Mouse (Mus musculus): ENCODE data around the gene Gcn1l1. TPM values are rescaled to one million over a fixed set of nuclear protein-coding genes. Genes with fewer than 3 reads are reported as not detected.
"Not testable (repeated sequence)": the region's sequence is repeated elsewhere in the genome, so short reads cannot be mapped to it uniquely, and the experiment has no call there.

Gene Gcn1l1
- total and polyA plus RNA-seq, 3 experiments = 88.2 to 123 (median 93.8) TPM

DNA sequence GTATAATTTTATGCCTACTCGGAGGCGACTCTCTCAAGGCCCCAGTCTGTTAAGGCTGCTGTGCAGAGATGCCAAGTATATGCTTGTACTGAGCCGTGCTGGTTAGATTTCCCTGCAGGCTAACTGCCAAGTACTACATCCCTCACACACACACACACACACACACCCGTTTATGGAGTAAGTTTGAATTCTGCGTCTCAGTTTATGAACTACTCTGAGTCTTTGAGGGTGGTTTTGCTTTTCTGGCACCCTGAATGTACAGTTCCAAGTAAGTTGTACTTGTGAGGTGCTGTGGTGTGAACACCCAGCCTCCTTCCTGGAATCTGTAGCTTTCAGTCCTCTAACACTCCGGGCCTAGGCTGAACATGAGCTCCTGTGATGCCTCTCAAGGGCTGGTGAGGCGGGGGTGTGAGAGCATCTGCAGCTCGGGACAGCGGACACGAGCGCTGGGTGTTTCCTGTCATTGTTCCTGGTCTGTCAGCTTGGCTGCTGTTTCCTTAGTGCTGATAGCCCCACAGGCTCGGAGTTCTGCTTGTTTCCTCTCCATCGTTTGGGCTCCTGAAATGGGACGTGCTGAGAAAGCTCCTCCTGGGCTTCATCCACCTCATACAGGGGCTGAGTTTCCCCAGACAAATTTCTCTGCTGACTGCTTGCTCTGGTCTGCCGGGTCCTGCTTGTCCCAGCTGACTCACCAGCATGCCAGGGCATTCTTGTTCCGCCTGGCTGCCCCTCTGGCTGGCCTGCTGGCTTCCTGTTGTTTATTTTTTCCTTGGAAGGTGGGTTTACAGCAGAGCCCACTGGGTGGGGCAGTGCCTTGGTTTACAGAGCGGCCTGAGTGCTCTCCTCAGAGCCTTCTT lies 7.9 kb downstream of the Gcn1l1 start:
- Histone ChIP-seq H3K9ac (ENCODE audit: control insufficient read depth, low read depth, low read length, poor library complexity, severe bottlenecking) (no peak overlapping the region), H3K27ac (ENCODE audit: control insufficient read depth, low read depth, low read length) (no peak overlapping the region), H3K4me1 (ENCODE audit: control insufficient read depth in 1 of 2, insufficient read depth in 2 of 2, low read length in 2 of 2) (no peaks in the 10 kb centered on the region), H3K36me3 (ENCODE audit: control insufficient read depth in 1 of 2, insufficient read depth in 2 of 2, low read length in 2 of 2) (peaks cover 0 to 7% of the 10 kb centered on the region in 2 experiments; a peak in 2 of 4 replicates), H3K9me3 (replicated peaks; ENCODE audit: insufficient read depth, low read length) (no peaks in the 10 kb centered on the region), H3K4me3 (ENCODE audit: control insufficient read depth in 1 of 2, insufficient read depth in 1 of 2, low read depth in 2 of 2, low read length in 2 of 2) (no peak overlapping the region), H3K27me3 (ENCODE audit: control insufficient read depth in 1 of 2, insufficient read depth in 2 of 2, low read length in 2 of 2) (no peaks in the 10 kb centered on the region), H3K79me2 (ENCODE audit: control insufficient read depth, insufficient read depth, low read length, poor library complexity) (peaks cover 17% of the 10 kb centered on the region)
- no peak for DNase-seq (ENCODE audit: low read depth, low spot score)
- TF ChIP-seq TBP (IDR thresholded peaks at IDR 0.05; ENCODE audit: low read depth, low read length) (no peak), MAZ (IDR thresholded peaks at IDR 0.05; ENCODE audit: low read depth, low read length) (no peak), MAFK (IDR thresholded peaks at IDR 0.05; ENCODE audit: borderline replicate concordance, low read depth, low read length) (no peak), TCF12 (IDR thresholded peaks at IDR 0.05; ENCODE audit: low read depth, low read length) (no peak)

DNA sequence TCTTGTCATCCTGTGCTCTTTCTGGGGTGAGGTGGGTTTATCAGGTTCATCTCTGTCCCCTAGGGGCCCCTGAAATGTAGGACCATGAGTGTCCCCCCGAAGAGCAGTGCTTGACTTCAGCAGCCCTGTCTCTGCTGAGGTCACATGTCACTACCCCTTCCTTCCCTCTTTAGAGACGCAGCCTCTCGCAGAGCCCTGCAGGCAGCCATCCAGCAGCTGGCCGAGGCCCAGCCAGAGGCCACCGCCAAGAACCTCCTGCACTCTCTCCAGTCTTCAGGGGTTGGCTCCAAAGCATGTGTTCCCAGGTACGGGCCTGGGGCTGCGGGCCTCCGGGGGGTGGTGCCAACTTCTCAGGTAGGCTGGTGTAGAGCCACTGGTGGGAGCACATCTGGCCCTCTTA lies 9.9 kb downstream of the Gcn1l1 start:
- no peak for DNase-seq (ENCODE audit: low read depth, low spot score)
- no peaks in the 10 kb centered on the region for H3K9me3 ChIP-seq (replicated peaks; ENCODE audit: insufficient read depth, low read length)
- no peak overlapping the region for H3K9ac ChIP-seq (ENCODE audit: control insufficient read depth, low read depth, low read length, poor library complexity, severe bottlenecking)
- TF ChIP-seq HCFC1 (IDR thresholded peaks at IDR 0.05; ENCODE audit: low read depth, low read length) (no peak), SIN3A (IDR thresholded peaks at IDR 0.05; ENCODE audit: low read length) (no peak), ZMIZ1 (IDR thresholded peaks at IDR 0.05; ENCODE audit: low read depth, low read length) (no peak), GABPA (IDR thresholded peaks at IDR 0.05; ENCODE audit: low read depth, low read length) (no peak), TBP (IDR thresholded peaks at IDR 0.05; ENCODE audit: low read depth, low read length) (no peak), E2F4 (IDR thresholded peaks at IDR 0.05; ENCODE audit: borderline replicate concordance, low read depth, low read length) (no peak), UBTF (IDR thresholded peaks at IDR 0.05; ENCODE audit: borderline replicate concordance, insufficient read depth, low read depth, low read length) (no peak), POLR2AphosphoS5 (IDR thresholded peaks at IDR 0.05; ENCODE audit: borderline replicate concordance, low read depth, low read length) (no peak), POLR2A (IDR thresholded peaks at IDR 0.05; ENCODE audit: control insufficient read depth in 1 of 2, insufficient read depth in 1 of 2, low read depth in 1 of 2, low read length in 2 of 2, poor library complexity in 1 of 2) (no peak)
- peaks cover 1% of the 10 kb centered on the region for H3K79me2 ChIP-seq (ENCODE audit: control insufficient read depth, insufficient read depth, low read length, poor library complexity)
- no peak overlapping the region for H3K27ac ChIP-seq (ENCODE audit: control insufficient read depth, low read depth, low read length)
- no peaks in the 10 kb centered on the region for H3K4me1 ChIP-seq (ENCODE audit: control insufficient read depth in 1 of 2, insufficient read depth in 2 of 2, low read length in 2 of 2)
- peaks cover 0 to 10% of the 10 kb centered on the region in 2 experiments; a peak in 2 of 4 replicates for H3K36me3 ChIP-seq (ENCODE audit: control insufficient read depth in 1 of 2, insufficient read depth in 2 of 2, low read length in 2 of 2)
- no peaks in the 10 kb centered on the region for H3K27me3 ChIP-seq (ENCODE audit: control insufficient read depth in 1 of 2, insufficient read depth in 2 of 2, low read length in 2 of 2)
- H3K4me3 ChIP-seq (ENCODE audit: control insufficient read depth in 1 of 2, insufficient read depth in 1 of 2, low read depth in 2 of 2, low read length in 2 of 2) = no peak overlapping the region

DNA sequence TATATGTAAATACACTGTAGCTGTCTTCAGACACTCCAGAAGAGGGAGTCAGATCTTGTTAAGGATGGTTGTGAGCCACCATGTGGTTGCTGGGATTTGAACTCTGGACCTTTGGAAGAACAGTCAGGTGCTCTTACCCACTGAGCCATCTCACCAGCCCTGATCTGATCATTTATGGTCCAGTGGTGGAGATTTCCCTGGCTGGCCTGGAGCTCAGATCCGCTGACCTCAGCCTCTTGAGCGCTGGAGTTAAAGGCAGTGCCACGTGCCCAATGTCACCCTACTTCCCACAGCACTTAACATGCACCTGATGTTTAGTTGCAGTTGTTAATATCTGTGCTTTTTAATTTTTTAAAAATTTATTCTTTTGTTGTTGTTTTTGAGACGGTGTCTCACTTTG lies 12.6 kb downstream of the Gcn1l1 start:
- H3K27ac ChIP-seq (ENCODE audit: control insufficient read depth, low read depth, low read length); H3K27me3 ChIP-seq (ENCODE audit: control insufficient read depth in 1 of 2, insufficient read depth in 2 of 2, low read length in 2 of 2); H3K36me3 ChIP-seq (ENCODE audit: control insufficient read depth in 1 of 2, insufficient read depth in 2 of 2, low read length in 2 of 2); H3K79me2 ChIP-seq (ENCODE audit: control insufficient read depth, insufficient read depth, low read length, poor library complexity); H3K9me3 ChIP-seq (replicated peaks; ENCODE audit: insufficient read depth, low read length); H3K9ac ChIP-seq (ENCODE audit: control insufficient read depth, low read depth, low read length, poor library complexity, severe bottlenecking); H3K4me3 ChIP-seq (ENCODE audit: control insufficient read depth in 1 of 2, insufficient read depth in 1 of 2, low read depth in 2 of 2, low read length in 2 of 2); DNase-seq (ENCODE audit: low read depth, low spot score); H3K4me1 ChIP-seq (ENCODE audit: control insufficient read depth in 1 of 2, insufficient read depth in 2 of 2, low read length in 2 of 2): not testable (repeated sequence)
